Mouse (Mus musculus): ENCODE measurements around the gene Stam2. TPM values are rescaled to one million over a fixed set of nuclear protein-coding genes. Genes with fewer than 3 reads are reported as not detected.

Gene Stam2
- total RNA-seq, 2 experiments from 2014 or later, result 25.2 to 26.6 TPM

DNA sequence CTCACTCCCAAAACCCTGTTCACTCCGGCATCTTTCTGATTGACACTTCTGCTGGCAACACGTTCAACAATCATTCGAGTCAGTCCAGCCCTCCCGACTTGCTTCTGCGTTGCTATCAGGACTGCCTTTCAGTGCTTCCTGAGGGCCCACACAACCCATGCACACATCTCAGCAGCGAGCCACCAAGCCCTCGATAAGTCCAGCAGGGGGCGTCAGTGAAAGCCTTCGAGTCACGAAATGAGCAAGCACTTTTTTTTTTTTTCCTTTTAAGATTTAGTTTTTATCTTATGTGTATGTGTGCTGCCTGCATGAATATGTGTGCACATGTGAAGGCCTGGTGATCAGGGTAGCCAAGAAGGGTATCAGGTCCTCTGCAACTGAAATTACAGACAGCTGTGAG, 16.5 kb upstream of the Stam2 start:
- H3K4me3 ChIP-seq, result no peak overlapping the region
- peak; percentile 70 for TF ChIP-seq CTCF (IDR thresholded peaks at IDR 0.05)
- intact Hi-C loops (cut with DNase I), result loop anchor here (1.0 to 5.0 kb wide), 5 partner anchors 249 to 1359 kb away; partner anchors contain the start of genes Arl6ip6 and Prpf40a
- DNase-seq (ENCODE audit: extremely low spot score in 1 of 2, low spot score in 2 of 2), result peak; percentile 43 to 59
- no peak overlapping the region for H3K27ac ChIP-seq

DNA sequence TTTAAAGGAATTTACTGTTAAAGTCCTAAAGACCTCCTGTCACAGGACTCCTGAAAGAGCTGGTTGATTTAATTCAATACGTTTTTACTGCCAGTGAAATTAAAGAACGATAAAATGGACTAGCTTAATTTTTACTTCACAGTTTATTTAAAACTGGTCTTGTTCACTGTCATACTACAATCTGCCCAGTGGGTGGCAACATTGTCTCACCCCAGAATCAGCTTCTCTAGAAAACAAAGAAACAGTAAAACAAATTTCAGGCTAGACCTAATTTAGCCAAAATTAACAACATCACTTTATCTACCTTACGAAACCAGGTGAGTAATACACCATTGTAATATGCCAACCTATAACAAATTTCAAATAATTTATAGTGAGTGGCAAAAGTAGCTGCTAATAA, 14.6 kb upstream of the Stam2 start:
- peak; percentile 94 for TF ChIP-seq CTCF (IDR thresholded peaks at IDR 0.05)
- Histone ChIP-seq H3K4me3 (no peak overlapping the region), H3K27ac (no peak overlapping the region)
- DNase-seq (ENCODE audit: extremely low spot score in 1 of 2, low spot score in 2 of 2), result no peak
- intact Hi-C loops (cut with DNase I), result loop anchor here (5.0 kb wide), 4 partner anchors 251 to 1361 kb away; partner anchors contain the start of genes Arl6ip6 and Prpf40a

DNA sequence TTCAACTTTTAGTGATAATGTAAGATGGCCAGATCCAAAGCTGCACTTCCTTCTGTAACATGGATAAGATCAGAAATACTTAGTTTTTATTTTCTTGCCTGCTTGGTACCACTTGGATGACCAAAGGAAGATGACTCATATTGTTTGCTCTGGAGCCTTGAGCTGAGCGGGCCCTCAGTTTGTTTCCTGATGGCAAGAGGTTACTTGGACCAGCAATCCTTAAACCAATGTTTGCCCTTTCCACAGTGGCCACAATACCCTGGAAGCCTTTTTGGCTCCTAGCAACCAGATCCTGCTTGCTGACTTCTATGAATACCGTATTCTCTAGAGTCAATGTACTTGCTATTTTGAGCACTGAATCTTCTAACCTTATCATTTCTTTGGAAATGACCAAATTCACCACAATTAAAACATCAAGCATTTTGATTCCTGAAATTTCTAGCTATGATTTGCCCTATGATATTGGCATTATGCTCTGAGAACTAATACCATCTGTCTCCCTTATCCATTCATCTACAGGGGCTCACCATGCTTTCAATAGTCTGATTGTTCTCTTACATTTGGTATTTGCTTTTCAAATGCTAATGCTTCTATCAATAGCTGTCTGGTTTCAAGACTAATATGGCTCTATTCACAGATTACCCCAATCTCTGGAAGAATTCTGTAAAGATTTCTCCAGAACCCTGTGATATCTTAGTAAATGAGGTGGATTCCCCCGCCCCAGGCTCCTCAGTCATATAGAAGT, 11.7 kb upstream of the Stam2 start:
- intact Hi-C loops (cut with DNase I), result no loop called here
- TF ChIP-seq CTCF (IDR thresholded peaks at IDR 0.05), result no peak
- Histone ChIP-seq H3K4me3 (no peak overlapping the region), H3K27ac (no peak overlapping the region)
- DNase-seq (ENCODE audit: extremely low spot score in 1 of 2, low spot score in 2 of 2), result no peak

DNA sequence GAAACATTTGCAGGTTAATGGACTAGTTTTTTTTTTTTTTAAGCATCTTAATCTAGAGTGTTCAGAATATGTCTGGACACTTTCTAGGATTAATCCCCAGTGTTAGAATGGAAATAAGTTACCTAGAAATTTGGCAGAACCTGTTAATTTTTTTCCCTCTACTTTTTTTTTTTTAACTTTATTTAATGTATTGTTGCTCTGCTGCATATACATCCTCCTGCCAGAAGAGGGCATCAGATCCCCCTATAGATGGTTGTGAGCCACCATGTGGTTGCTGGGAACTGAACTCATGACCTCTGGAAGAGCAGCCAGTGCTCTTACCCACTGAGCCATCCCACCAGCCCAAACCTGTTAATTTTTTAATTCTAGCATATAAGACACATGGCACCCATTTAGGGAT, 2.0 kb upstream of the Stam2 start:
- TF ChIP-seq CTCF (IDR thresholded peaks at IDR 0.05), result peak; percentile 26
- intact Hi-C loops (cut with DNase I), result no loop called here
- Histone ChIP-seq H3K27ac (no peak overlapping the region), H3K4me3 (no peak overlapping the region)
- no peak for DNase-seq (ENCODE audit: extremely low spot score in 1 of 2, low spot score in 2 of 2)

DNA sequence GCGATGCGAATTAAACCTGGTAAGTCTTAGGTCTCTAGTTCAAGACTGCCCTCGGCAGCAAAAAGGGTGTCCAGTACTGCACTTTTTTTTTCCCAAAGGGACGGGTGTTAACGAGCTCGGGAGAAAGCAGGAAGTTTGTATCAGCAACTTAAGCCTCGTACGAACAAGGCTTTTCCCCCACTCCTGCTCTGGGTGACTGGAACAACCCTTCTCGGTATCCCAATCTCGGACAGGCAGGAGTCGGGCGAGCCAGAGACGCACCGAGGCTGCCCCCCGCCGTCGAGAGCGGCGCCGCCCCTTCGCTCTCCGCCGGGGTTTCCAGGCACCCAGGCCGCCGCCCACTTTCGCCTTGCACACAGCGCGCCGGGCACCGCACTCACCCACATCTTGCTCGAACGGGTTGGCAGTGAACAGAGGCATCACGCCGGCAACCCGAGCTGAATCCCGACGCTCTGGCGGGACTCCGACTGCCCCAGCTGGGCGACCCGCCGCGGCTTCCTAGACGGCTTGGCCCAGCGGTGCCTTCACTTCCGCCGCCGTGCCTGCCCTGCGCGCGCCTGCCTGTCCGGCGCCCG, 313 bp downstream of the Stam2 start:
- TF ChIP-seq CTCF (IDR thresholded peaks at IDR 0.05), result no peak; the same call in 1 of the 2 replicates
- peak in 1 of 2 experiments; percentile 73 for DNase-seq (ENCODE audit: extremely low spot score in 1 of 2, low spot score in 2 of 2)
- intact Hi-C loops (cut with DNase I), result loop anchor here (2.0 kb wide), 1 partner anchor 119 kb away; no protein-coding TSS in a partner anchor
- H3K4me3 ChIP-seq, result peak overlapping the region; percentile 75
- H3K27ac ChIP-seq, result peak overlapping the region; percentile 99

DNA sequence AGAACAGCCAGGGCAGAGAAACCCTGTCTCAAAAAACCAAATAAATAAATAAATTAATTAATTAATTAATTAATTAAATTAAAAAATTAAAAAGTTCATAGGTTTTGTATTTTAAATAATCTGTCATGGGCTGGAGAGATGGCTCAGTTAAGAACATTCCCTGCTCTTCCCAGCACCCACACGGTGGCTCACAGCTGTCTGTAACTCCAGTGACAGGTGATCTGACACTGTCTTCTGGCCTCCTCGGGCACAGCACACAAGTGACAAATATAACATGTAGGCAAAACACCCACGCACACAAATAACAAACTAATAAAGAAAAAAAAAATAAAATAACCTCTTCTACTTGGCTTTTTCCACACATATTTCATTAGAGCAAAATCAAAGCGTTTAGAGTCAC, 1.5 kb downstream of the Stam2 start:
- intact Hi-C loops (cut with DNase I), result no loop called here
- Histone ChIP-seq H3K4me3 (peak overlapping the region; percentile 75; the same call in 1 of the 2 replicates), H3K27ac (no peak overlapping the region)
- DNase-seq (ENCODE audit: extremely low spot score in 1 of 2, low spot score in 2 of 2), result no peak
- TF ChIP-seq CTCF (IDR thresholded peaks at IDR 0.05), result no peak

DNA sequence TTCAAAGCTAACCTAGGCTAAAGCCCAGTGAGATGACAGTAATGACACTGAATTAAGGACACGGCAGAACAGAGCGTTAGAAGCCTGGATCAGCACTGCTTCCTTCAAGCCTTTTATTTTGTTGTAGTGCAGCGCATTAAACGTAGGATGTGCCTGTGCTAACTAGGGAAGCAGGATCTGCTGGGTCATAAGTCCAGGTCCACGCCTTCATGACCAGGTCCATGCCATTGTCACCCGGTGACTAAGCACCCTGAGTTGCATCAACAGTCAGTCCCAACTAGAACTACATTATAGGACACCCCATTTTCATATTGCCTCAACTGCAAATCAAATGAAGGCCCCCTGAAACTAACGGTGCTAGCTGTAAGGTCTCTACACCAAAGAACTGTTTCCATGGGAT, 7.6 kb downstream of the Stam2 start:
- no peak overlapping the region for H3K4me3 ChIP-seq
- DNase-seq (ENCODE audit: extremely low spot score in 1 of 2, low spot score in 2 of 2), result no peak
- intact Hi-C loops (cut with DNase I), result no loop called here
- no peak overlapping the region for H3K27ac ChIP-seq
- TF ChIP-seq CTCF (IDR thresholded peaks at IDR 0.05), result no peak

DNA sequence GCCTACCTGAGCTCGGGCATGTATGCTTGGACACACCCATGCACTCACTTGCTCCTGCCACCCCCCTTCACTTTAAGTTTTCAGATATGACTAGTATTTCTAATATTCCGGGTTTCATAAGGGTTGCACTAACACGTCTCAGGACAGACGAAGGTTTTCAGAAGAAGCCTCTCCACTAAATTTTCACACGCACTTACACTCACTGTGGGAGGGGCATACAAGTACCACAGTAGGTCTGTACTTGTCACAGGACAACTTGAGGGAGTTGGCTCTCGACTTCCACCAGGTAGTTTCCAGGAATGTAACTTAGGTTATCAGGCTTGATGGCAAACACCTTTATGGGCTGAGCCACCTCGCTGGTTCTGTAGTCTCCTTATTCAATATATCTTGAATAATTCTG, 8.4 kb downstream of the Stam2 start:
- no peak for TF ChIP-seq CTCF (IDR thresholded peaks at IDR 0.05)
- Histone ChIP-seq H3K27ac (no peak overlapping the region), H3K4me3 (no peak overlapping the region)
- intact Hi-C loops (cut with DNase I), result no loop called here
- no peak for DNase-seq (ENCODE audit: extremely low spot score in 1 of 2, low spot score in 2 of 2)

DNA sequence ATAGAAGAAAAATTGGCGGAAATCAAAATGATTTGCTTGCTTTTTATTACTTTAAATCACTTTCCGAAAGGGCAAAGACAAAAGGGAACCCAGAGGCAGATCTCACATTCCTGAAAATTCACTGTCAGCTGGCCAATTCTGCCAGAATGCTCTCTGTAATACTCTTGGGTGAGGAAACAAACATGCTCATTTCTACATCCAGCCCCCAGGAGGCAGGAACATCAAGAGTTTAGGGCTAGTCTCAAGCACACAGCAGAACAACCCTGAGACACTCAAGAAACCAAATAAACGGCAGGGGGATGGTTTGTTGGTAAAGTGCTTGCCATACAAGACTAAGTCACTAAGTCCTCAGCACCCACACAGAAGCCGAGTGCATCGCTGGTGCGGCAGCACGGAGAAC, 9.5 kb downstream of the Stam2 start:
- intact Hi-C loops (cut with DNase I), result no loop called here
- DNase-seq (ENCODE audit: extremely low spot score in 1 of 2, low spot score in 2 of 2), result no peak
- no peak overlapping the region for H3K27ac ChIP-seq
- TF ChIP-seq CTCF (IDR thresholded peaks at IDR 0.05), result no peak
- no peak overlapping the region for H3K4me3 ChIP-seq

DNA sequence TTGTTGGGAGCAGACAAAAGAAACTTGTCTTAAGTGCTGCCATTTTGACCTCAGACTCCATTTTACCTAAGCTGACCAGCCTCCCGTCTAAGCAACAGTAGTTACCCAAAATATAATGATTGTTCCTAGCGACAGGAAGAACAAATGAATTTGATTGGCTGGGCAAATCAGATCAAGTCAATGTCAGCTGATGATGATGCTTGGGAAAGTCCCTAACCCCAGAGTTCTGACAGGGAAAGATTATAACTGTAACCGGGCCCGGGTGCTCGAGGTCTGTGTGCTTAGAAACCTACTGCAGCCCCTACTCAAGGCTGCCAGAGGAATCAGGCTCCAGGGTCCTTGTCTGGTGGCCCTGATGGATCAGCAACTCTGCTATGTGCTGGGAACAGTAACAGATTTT, 10.1 kb downstream of the Stam2 start:
- intact Hi-C loops (cut with DNase I), result no loop called here

DNA sequence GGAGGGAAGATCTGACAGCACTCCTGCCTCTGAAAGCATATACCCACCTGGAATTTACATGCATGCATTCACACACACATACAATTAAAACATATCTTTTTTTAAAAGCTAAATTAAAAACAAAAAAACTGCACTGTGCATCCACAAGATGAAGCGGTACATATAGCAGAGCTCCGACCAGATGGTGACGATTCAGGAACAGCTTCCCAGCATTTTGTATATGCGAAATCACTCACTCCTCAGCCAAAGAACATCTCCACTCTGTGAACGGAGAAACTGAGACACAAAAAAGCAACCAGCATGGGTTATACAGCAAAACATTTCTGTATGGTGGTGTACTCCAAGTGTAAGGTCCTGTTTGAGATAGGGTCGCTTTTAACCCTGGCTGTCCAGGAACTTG, 11.2 kb downstream of the Stam2 start:
- no peak for TF ChIP-seq CTCF (IDR thresholded peaks at IDR 0.05)
- Histone ChIP-seq H3K4me3 (no peak overlapping the region), H3K27ac (no peak overlapping the region)
- no peak for DNase-seq (ENCODE audit: extremely low spot score in 1 of 2, low spot score in 2 of 2)
- intact Hi-C loops (cut with DNase I), result no loop called here

More for the DNA sequence above, 10.1 kb downstream of the Stam2 start:
- no peak for TF ChIP-seq CTCF (IDR thresholded peaks at IDR 0.05)
- no peak overlapping the region for H3K27ac ChIP-seq
- DNase-seq (ENCODE audit: extremely low spot score in 1 of 2, low spot score in 2 of 2), result no peak
- no peak overlapping the region for H3K4me3 ChIP-seq

DNA sequence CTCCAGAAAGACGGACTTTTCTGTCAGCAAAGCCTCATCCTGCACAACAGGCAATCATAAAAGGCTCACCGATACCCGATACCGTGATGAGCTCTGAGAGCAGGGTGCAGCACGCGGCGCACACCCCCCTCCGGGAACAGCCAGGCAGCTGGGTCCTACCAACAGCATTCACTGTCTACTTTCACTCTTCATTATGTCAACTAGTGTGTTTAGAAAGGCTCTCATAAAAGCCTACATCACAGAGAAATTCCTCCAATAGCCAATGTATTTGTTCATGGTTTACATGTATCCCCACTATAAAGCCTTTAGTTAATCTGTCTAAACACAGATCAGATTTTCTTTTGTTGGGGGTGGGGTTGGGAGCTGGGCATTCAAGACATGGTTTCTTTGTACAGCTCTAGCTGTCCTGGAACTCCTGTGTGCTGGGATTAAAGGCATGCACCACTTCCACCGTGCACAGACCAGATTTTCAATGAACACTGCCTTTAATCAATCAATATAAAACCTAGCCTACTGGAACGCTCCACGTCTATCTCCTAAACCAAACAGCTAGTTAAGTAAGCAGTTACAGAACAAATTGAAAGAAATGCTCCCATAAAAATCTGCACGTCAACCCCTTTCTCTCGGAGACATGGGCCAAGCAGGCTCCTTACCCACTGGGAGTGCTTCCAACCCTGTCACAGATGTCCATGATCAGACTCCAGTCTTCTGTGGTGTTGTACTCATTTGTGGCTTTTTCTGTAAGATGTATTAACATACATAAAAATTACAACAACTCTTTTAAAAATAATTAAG, 21.7 kb downstream of the Stam2 start:
- no peak for DNase-seq (ENCODE audit: extremely low spot score in 1 of 2, low spot score in 2 of 2)
- intact Hi-C loops (cut with DNase I), result no loop called here
- no peak overlapping the region for H3K27ac ChIP-seq
- no peak for TF ChIP-seq CTCF (IDR thresholded peaks at IDR 0.05)
- H3K4me3 ChIP-seq, result no peak overlapping the region
